Mouse (Mus musculus): ENCODE results near the gene Kirrel3.

GRCm38 (mm10) chr9:34921941-34922340, 436.2 kb downstream of the Kirrel3 start:
- TF ChIP-seq GATA1 (IDR thresholded peaks at IDR 0.05; ENCODE audit: borderline replicate concordance, low read length): no peak
- TF ChIP-seq FLI1 (IDR thresholded peaks at IDR 0.05; ENCODE audit: low read length): no peak

Data from megakaryocyte, embryonic 14.5 days (primary cell).